Mouse (Mus musculus) layer of hippocampus, adult 9-11 months (tissue): ENCODE results near the gene Lclat1.
"Not testable (repeated sequence)": the region's sequence is repeated elsewhere in the genome, so short reads cannot be mapped to it uniquely, and the experiment has no call there.

Source experiments
- DNase-seq: peaks from one replicate; pipeline ENCODE4 v3.0.0; 2022

The Lclat1 gene

DNA sequence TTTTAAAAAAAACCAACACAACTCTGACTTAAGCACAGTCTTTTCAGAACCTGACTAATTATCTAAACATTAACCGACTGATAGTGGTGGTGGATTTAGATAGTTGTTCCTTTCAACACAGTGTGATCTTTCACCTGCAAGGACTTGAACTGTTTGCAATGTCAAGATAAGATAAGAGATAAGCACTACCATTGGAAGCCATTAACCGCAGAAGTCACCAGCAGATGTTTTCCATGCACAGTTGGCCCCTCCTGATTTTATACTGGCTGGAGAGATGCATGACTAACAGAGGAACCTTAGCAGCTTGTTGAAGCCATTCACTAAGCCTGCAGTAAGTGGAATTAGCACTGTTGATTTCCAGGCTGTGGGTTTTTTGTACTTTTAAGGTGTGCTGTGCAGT, 34.7 kb downstream of the Lclat1 start:
- no peak for DNase-seq

DNA sequence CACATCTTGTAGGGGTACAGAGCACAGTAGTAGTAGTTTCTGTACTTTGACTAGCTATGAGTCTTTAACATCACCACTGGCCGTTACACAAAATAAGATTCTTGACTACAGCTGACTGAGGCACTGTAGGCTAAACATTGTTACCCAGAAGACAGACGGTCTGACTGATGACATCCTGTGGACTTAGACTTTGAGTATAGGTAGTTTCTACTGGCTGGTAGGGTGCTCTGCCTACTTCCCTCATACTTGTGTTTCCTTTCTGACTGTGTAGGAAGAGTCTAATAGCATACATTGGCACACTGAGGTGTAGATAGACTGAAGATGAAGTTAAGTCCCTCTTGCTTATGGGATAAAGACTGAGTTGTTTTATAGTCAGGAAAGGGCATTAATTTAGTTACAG, 37.6 kb downstream of the Lclat1 start:
- DNase-seq, result no peak

DNA sequence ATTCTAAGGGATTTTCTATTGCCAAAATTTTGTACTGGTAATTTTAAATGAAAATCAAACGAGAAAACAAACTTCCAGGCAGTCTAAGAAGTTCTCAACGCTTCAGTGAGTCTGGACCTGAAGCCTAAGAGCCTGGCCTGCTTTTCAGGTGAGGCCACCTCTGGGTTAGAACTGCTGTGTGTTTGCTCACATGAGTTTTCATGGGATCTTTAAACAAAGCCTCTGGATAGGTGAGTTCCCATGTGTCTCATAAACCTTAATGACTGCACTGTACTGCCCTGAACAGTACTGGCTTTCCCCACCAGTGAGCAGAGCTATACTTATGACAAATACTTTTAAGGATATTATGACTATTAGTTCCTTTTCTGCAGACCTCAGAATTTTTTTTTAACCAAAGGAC, 40.8 kb downstream of the Lclat1 start:
- DNase-seq, result no peak

DNA sequence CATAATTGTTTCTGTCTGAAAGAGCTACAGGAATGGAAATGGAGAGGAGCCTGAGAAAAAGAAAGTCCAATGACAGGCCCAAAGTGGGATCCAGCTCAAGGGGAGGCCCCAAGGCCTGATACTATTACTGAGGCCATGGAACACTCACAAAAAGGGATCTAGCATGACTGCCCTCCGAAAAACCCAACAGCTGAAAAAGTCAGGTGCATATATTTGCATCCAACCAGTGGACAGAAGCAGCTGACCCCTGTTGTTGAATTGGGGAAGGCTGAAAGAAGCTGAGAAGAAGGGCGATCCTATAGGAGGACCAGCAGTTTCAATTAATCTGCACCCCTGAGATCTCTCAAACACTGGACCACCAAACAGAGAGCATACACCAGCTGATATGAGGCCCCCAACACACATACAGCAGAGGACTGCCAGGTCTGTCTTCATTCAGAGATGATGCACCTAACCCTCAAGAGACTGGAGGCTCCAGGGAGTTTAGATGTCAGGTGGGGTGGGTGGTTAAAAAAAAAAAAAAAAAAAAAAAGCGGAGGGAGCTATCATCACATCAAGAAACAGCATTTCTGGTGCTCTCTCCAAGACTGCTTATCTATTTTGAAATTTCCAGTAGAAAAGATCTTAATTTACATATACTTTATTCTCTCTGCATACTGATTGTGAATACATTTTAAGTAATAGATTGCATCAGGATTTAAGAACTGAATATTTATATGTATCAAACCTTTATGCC, 45.2 kb downstream of the Lclat1 start:
- DNase-seq, result not testable (repeated sequence)

DNA sequence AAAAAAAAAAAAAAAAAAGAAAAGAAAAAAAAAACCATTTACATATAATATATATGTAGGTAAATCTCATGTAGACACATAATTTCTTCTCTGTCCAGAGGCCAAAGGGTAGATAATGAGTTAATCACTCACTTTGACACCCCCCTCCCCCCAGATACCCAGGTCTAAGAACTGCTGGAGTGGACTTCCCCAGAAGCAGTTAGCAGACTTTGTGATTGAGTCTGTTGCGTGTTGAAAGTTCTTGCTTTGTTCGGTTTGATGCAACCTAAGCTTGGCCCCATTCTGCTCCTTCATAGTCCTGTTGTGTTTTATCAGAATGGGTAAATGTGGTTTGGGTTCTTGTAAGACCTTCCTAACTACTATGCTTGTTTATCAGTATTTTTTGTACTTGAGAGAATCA, 45.9 kb downstream of the Lclat1 start:
- DNase-seq, result no peak

DNA sequence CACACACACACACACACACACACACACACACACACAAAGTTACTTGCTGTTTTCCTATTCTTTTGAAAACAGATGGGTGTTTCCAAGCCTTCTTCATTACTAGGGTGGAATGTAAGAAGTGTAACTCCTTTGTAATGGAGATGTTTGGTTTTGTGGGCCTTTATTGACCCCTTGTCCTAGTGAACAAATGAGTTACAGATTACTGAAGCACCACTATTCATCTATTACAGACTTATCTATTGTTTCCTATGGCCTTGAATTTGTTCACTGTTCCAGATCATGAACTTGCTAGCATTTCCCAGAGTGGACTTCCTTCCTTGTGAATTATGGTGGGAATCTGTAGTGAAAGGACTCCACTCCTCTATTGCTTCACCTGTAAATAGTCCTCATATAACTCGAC, 48.8 kb downstream of the Lclat1 start:
- no peak for DNase-seq

DNA sequence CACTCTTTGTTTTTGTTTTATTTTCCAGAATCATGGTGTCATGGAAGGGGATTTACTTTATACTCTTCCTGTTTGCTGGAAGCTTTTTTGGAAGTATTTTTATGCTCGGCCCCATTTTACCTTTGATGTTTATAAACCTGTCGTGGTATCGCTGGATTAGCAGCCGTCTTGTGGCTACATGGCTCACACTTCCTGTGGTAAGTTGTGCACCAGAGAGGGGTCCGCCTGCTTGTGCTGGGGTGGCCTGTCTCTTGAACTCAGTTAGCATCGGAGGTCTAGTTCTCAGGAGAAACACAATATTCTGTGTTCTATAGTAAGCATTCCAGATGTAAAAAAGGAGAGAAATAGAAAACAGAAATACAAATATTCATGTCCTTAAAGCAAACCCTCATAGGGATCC, 54.0 kb downstream of the Lclat1 start:
- no peak for DNase-seq

DNA sequence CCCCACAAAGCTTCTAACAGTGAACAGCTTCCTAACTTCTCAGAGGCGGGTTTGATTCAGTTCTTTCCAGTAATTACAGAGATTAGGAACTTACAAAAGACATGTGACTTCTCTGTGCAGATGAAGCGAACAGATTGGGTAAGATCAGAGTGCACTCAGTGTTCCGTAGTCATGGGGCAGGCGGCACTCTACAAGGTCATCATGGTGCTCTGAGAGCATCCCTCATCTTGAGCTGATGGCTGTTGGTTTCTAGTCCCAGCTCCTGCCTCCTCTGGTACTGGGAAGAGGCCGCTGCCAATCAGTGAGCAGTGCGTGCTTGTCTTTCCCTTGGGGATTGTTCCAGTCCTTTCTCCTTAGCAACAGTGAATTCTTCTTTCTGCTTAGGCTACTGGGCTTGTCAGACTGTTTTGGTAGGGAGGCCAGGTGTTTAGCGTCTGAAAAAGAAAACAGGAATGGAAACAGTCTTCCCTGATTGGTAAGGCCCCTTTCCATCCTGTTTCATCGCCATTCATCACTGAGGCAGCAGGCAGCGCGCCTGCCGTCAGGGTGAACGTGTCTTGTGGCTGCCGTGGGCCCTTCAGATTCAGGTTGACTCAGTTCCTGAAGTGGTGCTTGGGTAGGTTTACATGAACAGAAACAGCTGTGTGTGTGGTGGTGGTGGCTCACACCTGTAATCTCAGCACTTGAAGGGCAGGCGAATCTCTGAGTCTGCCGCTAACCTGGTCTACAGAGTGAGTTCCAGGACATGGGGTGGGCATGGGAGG, 54.8 kb downstream of the Lclat1 start:
- no peak for DNase-seq

DNA sequence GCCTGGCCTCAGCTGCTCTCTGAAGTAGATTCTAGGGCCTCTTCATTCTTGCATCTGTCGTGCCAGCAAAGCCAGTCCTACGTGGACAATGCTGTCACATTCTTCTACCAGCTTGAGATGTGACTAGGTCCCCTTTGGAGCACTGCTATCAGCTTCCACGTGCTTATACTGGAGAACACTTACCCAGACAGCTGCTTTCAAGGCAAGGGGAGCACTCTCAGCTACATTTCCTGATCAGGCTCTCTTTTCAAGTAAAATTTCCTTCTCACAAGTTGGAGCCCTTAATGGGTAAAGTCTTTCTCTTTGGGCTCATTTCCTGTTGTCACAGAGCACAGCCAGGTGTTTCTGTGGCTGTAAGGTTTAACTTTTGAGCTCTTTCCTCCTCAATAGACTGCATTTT, 55.8 kb downstream of the Lclat1 start:
- no peak for DNase-seq

DNA sequence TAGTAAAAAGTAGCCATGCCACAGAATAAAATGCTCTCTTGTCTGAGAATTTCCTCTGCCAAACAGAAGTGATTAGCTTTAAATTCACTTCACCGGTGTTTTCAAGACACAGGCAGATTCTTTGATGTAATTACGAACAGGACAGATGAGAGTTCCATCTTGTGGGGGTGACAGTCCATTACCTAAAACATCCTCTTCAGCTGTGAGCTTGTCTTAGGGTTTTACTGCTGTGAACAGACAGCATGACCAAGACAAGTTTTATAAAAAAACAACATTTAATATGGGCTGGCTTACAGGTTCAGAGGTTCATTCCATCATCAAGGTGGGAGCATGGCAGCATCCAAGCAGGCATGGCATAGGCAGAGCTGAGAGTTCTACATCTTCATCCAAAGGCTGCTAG, 56.3 kb downstream of the Lclat1 start:
- no peak for DNase-seq

DNA sequence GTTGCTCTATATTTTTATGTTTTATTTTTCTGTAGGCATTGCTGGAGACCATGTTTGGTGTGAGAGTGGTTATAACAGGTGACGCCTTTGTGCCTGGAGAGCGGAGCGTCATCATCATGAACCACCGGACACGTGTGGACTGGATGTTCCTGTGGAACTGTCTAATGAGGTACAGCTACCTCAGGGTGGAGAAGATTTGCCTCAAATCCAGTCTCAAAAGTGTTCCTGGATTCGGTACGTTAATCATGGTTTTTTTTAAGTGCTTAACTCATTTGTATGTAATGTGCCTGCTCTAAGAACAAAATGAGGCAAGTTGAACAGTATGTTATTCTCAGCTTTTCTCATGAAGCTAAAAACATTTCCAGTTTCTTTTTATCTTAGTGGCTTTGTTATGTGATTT, 61.7 kb downstream of the Lclat1 start:
- no peak for DNase-seq

DNA sequence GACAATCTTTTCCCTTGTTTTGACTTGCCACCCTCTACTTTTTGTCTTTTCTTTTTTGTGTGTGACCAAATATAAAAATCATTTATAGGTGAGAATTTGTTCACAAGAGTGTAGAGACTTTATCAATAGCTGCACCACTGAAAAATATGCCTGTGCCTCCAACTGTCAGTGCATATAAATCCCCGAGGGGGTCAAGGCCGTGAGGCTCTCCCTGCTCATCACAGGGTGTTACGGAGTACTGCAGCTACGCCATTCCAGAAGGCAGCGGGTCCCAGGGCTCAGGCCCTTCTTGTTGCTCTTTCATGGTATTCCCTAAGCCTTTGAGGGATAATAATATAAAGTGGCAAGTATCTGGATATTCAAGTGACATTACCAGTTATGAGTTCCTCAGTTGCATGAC, 62.4 kb downstream of the Lclat1 start:
- no peak for DNase-seq

DNA sequence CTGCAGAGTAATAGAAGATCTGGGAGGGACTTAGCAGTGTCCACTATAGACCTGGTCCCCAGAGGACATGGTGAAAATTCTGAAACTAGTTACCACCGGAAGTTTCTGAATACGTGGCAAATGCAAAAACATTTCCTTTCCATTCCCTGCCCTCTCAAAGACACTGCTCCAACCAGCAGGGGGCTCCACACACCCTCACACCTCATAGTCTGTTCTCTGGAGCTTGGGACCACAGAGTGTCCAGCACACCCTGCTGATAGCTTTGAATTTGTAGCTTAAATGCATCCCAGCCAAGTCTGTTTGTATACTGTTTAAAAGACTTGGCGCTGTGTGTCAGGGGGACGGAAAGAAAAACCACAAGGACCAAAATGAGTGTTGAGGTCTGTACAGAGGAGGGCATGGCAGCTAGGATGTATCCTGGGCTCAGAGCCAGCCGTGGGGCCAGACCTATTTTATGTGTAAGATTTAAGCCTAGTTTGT, 66.3 kb downstream of the Lclat1 start:
- no peak for DNase-seq

DNA sequence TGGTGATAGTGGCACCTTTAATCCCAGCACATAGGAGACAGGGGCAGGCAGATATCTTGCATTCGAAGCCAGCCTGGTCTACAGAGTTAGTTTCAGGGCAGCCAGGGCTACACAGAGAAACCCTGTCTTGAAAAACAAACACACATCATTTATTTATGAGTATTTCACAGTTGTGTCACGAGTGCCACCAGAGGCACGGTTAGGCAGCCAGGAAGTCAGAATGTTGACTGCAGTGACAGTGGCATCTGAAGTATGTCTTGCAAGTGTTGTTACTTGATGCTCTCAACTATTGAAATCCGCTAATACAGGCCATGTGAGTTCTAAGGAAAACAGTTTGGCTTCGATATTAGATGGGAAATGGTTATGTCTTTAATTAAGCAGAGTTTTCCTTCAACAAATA, 67.9 kb downstream of the Lclat1 start:
- DNase-seq, result no peak

DNA sequence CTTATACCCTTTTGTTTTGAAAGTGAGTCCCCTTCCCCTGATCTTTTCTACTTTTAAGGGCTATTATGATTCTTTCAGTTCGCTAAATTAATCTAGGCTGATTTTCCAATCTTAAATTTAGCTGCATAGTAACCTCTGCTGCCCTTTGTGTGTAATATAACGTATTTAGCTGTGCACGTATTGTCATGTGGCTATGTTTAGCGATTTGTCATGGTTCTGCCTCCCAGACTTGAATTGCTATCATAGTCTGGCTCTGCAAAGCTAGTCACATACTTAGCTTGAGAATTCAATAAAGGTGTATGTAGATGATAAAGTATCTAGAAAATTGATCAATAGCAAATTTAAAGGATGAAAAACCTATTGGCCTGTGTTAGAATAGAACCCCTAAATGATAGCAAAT, 69.3 kb downstream of the Lclat1 start:
- DNase-seq, result no peak

DNA sequence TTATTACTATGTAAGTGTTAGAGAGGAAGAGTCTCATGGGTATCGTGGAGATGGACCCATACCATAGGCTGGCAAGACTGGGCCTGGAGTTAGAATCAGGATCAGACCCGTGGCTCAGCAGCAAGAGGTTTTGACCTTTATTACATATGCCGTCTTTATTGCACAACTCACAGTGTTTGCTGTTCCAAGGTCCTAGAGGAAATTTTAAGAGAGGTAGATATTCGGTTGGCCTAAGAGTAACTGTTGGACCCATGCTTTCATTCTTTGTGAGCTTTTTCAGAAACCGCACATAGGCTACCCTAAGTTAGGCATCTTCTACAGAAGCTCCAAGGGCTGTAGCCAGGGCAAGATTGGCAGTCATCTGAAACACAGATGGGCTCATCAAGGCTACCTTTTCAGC, 79.1 kb downstream of the Lclat1 start:
- DNase-seq, result no peak

DNA sequence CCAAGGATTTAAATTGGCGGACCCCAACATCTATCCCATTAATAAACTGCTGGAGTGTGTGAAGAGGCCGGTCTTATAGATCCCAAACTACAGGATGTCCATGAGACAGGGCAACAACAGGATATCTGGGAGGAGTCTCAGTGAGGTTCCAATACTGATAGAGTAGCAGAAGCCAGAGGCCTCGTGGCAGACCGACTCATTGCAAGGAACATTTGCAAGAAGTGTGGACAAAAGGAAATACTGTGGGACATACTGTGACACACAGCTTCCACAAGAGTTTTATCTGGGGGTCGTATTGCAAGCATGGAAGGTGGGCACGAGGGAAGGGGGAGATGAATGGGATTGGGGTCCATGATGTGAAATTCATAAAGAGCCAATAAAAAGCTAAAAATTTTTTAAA, 86.4 kb downstream of the Lclat1 start:
- no peak for DNase-seq

DNA sequence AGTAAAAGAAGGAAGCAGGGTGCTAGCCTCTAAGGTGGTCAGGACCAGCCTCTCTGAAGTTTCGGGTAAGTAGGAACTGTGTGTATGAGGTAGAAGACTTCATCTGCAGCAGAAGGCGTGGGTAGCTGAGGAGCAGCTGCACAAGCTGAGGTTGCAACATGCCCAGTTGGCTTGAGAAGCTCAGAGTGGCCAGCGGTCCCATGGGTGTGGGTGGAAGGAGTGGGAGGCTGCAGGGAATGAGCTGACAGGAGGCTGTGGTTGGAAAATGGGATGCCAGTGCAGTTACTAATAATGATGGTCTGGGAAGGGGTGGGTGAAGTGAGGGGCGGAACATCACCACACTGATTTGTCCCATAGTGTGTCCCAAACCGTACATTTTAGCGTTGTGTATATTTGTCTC, 86.8 kb downstream of the Lclat1 start:
- peak; percentile 30 for DNase-seq

DNA sequence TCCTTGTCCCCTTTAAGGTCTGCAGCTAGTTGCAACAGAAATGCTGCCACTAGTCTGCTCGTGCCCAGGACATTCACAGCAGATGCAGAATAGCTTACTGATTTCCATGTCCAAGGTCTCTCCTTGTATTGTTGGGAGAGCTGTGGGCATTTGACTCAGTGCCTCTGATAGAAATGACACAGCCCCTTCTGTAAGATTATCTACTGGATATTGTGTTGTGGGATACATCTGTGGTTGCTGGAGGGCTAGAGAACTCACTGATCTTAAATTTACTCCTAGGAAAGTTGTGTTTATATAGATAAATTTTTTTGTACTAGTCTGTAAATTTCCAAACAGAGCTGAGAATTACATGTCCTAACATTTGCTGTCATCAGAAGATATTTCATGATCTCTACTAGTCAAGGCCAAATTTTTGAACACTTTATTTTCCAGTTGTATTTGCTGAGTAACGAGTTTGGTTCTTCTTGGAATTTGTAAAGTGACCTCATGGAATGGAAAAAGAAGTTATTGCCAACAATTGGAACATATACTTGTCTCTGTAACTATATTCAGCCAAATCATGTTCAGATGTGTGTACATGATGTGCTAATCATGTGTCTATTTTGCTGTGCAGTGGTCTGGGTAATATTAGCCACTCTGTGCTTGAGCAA, 87.4 kb downstream of the Lclat1 start:
- no peak for DNase-seq

DNA sequence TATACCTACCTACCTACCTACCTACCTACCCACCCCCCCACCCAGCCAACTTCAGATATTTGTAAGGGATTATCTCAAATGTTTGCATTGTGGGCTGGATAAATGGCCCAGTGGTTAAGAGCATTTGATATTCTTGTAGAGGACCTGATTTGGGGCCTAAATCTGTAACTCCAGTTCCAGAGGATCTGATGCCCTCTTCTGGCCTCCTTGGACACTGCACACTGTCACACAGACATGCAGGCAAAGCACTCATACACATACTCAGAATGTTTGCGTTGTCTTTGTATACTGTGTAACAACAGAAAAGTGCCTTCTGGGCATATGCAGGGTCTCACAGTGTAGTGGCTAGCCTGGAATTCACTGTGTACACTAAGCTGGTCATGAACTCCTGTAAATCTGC, 88.4 kb downstream of the Lclat1 start:
- DNase-seq, result no peak

DNA sequence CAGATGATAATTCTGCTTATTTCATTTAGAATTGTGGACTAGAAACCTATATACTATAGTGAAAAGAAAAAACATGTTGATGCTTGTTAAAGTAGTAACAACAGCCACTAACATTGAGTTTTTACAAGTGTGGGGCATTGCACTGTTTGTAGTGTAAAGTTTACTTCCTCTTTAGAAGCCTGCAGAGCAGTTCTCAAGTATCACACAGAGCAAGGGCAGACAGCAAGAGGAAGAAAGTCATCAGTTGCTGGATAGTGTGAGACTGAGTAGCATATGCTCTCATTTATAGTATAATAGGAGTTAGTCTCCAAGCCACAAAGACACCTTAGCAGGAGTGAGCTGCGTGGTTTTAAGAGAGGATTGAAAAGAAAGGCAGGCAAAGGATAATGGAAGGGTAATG, 89.9 kb downstream of the Lclat1 start:
- no peak for DNase-seq

DNA sequence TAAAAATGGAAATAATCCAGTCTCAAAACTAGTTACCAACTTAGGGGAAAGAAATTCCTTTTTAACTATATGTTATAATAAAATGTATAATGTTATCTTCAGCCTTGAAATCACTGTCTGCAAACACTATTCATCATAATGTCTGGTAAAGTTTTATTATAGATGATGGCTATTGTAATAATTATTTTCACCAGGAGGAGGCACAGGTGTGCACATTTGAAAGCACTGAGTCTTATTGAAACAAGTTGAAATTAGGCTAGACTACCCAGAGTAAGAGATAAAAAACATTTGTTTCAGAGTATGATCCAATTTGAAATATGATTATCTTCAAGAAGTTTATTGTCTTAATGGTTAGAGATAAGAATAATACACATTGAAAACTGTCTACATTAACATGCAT, 91.6 kb downstream of the Lclat1 start:
- DNase-seq, result no peak

DNA sequence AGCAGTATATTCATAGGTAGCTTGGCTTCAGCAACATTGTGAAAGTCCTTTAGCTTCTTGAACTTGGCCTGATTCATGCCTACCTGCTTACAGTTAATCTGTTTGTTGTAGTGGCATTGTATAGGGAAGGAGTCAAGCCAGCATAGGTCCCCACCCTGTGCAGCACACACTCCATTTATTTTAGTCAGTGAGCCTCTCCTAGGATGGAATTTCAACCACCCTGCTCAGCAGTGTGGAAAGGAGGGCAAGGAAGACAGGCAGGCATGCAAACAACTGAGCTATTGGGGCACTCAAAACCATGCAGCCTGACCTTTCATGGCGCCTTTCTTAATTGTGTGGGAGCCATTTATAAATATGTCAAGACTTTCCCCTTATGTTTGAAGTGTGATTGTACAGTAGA, 92.6 kb downstream of the Lclat1 start:
- DNase-seq, result no peak

DNA sequence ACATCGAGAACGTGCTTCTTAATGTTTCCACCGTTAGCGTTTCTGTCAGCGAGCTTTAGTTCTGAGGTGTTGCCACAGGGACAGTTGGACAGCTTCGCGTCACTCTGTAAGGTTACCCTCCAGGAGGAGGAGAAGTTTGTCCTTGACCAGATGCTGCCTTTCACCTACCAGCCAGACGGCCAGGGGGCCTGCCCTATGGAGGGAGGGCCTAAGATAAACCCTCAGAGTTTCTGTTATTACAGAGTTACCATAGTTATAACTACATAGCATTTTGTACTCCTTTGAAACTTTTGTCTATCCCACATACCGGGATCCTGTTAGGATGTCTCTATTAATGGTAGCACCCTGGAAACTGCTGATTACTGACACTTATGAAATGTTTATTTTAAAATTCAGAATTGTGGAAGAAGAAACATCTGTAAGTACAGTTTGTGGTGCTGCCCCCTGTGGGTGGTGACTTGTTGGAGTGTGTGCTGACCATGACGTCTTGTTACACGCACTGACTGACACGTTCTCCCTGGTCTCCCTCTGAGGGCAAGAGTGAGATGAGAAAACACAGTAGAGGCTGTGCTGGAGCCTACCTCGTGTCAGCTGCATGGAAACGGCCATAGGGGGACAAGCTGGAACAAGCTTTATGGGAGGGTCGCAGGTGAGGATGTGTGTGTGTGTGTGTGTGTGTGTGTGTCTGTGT, 96.0 kb downstream of the Lclat1 start:
- DNase-seq, result no peak
